Mouse (Mus musculus) E14TG2a.4 (cell line): Measurements from ENCODE around the gene Pole4.
A peak's percentile ranks its signal among the peaks of the same experiment; 100 is the strongest.

Experiments
- H3K27me3 ChIP-seq: 2 replicates; pipeline ENCODE4 v1.6.1; 2014; ENCODE audit warnings: low read length, control low read depth; ENCODE audit not compliant: insufficient read depth
- H3K36me3 ChIP-seq: 2 replicates; pipeline ENCODE4 v1.6.1; 2014; ENCODE audit warnings: low read length, control low read depth; ENCODE audit not compliant: insufficient read depth
- H3K4me1 ChIP-seq: replicated peaks from 2 replicates; pipeline ENCODE4 v1.6.1; 2014; ENCODE audit warnings: low read depth, low read length, control low read depth
- H3K4me3 ChIP-seq: replicated peaks from 2 replicates; pipeline ENCODE4 v1.5.1; 2014; ENCODE audit warnings: mild to moderate bottlenecking, low read length
- H3K9me3 ChIP-seq: 2 replicates; pipeline ENCODE4 v1.6.1; 2014; ENCODE audit warnings: low read length, control low read depth
- CTCF ChIP-seq: conservative IDR thresholded peaks from 2 replicates; pipeline ENCODE4 v1.5.1; 2014; ENCODE audit warnings: low read length
- NANOG ChIP-seq: IDR thresholded peaks from 2 replicates; pipeline ENCODE4 v1.6.1; 2014; ENCODE audit warnings: borderline replicate concordance, low read length, mixed read lengths
- POU5F1 ChIP-seq: IDR thresholded peaks from 2 replicates; pipeline ENCODE4 v1.6.1; 2014; ENCODE audit warnings: low read length, borderline replicate concordance

The Pole4 gene

GRCm38 (mm10) chr6:82727206-82727605 lies 22.0 kb upstream of the Pole4 start:
- H3K36me3 ChIP-seq = peaks cover 97% of the 10 kb centered on the region
- H3K4me1 ChIP-seq = peaks cover 96% of the 10 kb centered on the region
- no peak overlapping the region for H3K4me3 ChIP-seq
- H3K9me3 ChIP-seq = no peaks in the 10 kb centered on the region
- TF ChIP-seq POU5F1 (no peak), NANOG (no peak), CTCF (no peak)
- H3K27me3 ChIP-seq = no peaks in the 10 kb centered on the region

DNA sequence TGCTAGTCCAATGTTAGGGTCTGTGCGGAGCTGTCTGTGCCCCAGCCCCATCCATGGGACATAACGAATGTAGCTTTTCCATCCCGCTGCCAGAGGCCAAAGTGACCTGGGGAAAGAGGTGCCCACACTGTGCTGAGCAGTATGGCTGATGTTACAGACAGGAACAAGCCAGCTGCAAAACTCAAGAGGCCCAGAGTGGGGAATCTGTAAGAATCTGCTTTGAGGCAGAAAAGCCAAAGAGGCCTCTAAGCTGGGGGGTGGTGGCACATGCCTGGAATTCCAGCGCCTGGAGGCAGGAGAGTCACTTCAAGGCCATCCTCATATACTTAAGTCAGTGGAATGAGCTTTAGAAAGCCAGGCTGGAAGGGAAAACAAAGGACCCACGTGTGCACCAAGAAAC lies 18.2 kb upstream of the Pole4 start:
- peak; percentile 13; the same call in 1 of the 2 replicates for TF ChIP-seq NANOG
- TF ChIP-seq CTCF = no peak
- Histone ChIP-seq H3K4me1 (peaks cover 76% of the 10 kb centered on the region), H3K36me3 (peaks cover 65% of the 10 kb centered on the region), H3K9me3 (no peaks in the 10 kb centered on the region), H3K4me3 (peak overlapping the region; percentile 39), H3K27me3 (no peaks in the 10 kb centered on the region)

DNA sequence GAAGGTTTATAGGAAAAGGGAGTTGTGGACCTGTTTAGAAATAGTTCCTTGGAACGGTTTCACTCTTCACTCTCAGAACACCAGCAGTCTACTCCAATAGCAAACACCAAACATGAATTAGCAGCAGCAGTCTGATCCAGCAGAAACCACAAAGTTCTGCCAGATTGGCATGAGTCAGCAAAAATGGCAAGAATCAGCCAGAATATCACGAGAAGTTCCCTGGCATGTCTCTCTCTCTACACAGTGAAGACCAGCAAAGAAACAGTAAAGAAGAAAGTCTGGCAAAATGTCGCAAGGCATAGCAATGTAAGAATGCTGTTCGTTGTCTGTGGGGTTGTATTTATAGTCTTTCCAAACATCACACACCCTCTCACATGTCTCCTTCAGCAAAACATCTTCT lies 11.0 kb upstream of the Pole4 start:
- TF ChIP-seq CTCF = no peak
- TF ChIP-seq NANOG = no peak
- TF ChIP-seq POU5F1 = no peak
- Histone ChIP-seq H3K4me3 (no peak overlapping the region), H3K4me1 (peaks cover 37% of the 10 kb centered on the region), H3K9me3 (no peaks in the 10 kb centered on the region), H3K27me3 (no peaks in the 10 kb centered on the region), H3K36me3 (no peaks in the 10 kb centered on the region)

- TF ChIP-seq NANOG = no peak
- no peak for TF ChIP-seq POU5F1
- TF ChIP-seq CTCF = no peak
- 0 out of 2 replicates have a peak, but pooled peaks cover 1% of the 10 kb centered on the region for H3K9me3 ChIP-seq
- no peaks in the 10 kb centered on the region for H3K27me3 ChIP-seq
- no peak overlapping the region for H3K4me3 ChIP-seq
- H3K36me3 ChIP-seq = no peaks in the 10 kb centered on the region
- H3K4me1 ChIP-seq = peaks cover 37% of the 10 kb centered on the region
These were observed 10.5 kb upstream of the Pole4 start for GRCm38 (mm10) chr6:82715653-82716052.

- peaks cover 4% of the 10 kb centered on the region for H3K9me3 ChIP-seq
- H3K27me3 ChIP-seq = no peaks in the 10 kb centered on the region
- no peak overlapping the region for H3K4me3 ChIP-seq
- TF ChIP-seq POU5F1 (no peak), CTCF (no peak), NANOG (no peak)
- H3K36me3 ChIP-seq = no peaks in the 10 kb centered on the region
- peaks cover 36% of the 10 kb centered on the region for H3K4me1 ChIP-seq
These were observed 10.1 kb upstream of the Pole4 start for GRCm38 (mm10) chr6:82715253-82715652.

GRCm38 (mm10) chr6:82714841-82715240 lies 9.7 kb upstream of the Pole4 start:
- no peak for TF ChIP-seq CTCF
- TF ChIP-seq POU5F1 = no peak
- no peak for TF ChIP-seq NANOG
- H3K27me3 ChIP-seq = no peaks in the 10 kb centered on the region
- peaks cover 8% of the 10 kb centered on the region for H3K9me3 ChIP-seq

DNA sequence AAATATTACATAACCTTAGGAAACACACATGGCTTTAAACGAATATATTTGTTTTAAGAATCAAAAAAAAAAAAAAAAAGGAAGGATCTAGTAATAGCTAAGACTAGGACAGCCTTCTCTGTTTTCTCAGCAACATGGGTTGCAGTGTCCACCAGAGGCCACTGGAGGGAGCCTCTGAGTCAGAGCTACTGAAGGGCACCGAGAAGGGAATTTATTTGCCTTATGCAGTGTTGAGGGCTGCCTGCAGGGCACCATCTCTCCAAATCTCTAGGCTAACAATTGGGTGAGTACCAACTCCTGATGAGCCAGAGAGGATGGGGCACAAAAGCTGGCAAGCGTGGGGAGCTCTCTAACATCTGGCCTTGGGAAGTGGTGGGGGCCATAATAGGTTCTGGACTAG lies 9.1 kb upstream of the Pole4 start:
- Histone ChIP-seq H3K4me3 (no peak overlapping the region), H3K27me3 (no peaks in the 10 kb centered on the region), H3K4me1 (peaks cover 31% of the 10 kb centered on the region), H3K36me3 (no peaks in the 10 kb centered on the region), H3K9me3 (peaks cover 14% of the 10 kb centered on the region)
- TF ChIP-seq NANOG = no peak
- no peak for TF ChIP-seq POU5F1
- peak; percentile 99 for TF ChIP-seq CTCF

More at GRCm38 (mm10) chr6:82714841-82715240, 9.7 kb upstream of the Pole4 start:
- H3K4me3 ChIP-seq = no peak overlapping the region
- peaks cover 34% of the 10 kb centered on the region for H3K4me1 ChIP-seq
- H3K36me3 ChIP-seq = no peaks in the 10 kb centered on the region

DNA sequence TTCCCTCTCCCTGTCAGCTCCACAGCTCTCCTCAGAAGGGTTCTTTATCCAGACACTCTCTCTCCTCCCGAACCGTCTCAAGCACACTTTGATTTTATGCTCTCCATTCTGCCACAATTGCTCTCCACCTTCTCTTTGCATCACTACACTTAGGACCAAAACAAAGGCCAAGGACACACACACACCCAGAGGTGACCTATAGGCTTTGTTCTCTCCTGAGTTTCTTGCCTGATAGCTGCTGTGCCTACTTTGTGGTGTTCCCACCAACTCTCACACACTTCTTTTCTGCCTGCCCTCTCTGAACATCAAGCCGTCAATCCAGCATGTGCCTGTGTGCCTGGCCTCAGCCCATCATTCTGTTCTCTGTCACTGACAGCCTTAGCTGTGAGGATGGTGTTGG lies 2.6 kb upstream of the Pole4 start:
- H3K4me3 ChIP-seq = 0 out of 2 replicates have a peak overlapping the region, but pooled peaks have one; percentile 13
- peaks cover 17% of the 10 kb centered on the region; the same call in 1 of the 2 replicates for H3K36me3 ChIP-seq
- TF ChIP-seq CTCF (no peak), POU5F1 (no peak), NANOG (no peak)
- no peaks in the 10 kb centered on the region for H3K27me3 ChIP-seq
- peaks cover 62% of the 10 kb centered on the region for H3K9me3 ChIP-seq
- H3K4me1 ChIP-seq = peaks cover 38% of the 10 kb centered on the region

DNA sequence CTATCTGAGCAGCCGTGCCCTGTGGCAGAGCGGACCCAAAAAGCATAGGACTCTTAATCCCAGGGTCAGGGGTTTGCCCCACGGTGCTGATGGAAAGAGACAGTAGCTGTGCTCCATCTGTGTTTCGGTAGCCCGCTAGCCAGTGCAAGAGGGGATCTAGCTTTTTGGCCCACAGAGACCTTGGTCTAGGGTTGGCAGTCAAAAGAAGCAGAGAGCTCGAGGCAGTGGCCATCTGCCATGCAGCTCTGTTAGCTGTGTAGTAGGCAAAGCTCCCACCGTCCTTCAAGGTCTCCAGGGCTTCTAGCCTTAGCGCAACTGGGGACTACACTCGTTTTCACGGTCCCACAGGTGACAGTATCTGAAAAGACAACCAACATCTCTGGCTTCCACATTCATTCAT lies 2.1 kb upstream of the Pole4 start:
- TF ChIP-seq POU5F1 (no peak), NANOG (no peak), CTCF (no peak)
- no peak overlapping the region for H3K4me3 ChIP-seq
- peaks cover 43% of the 10 kb centered on the region for H3K4me1 ChIP-seq
- H3K9me3 ChIP-seq = peaks cover 62% of the 10 kb centered on the region
- H3K27me3 ChIP-seq = no peaks in the 10 kb centered on the region
- peaks cover 17% of the 10 kb centered on the region for H3K36me3 ChIP-seq
